Mouse (Mus musculus): ENCODE results near the gene Arhgap33.
A peak's percentile ranks its signal among the peaks of the same experiment; 100 is the strongest.
"Not testable (repeated sequence)": the region's sequence is repeated elsewhere in the genome, so short reads cannot be mapped to it uniquely, and the experiment has no call there.

Gene Arhgap33

GRCm38 (mm10) chr7:30552102-30553020, 17.5 kb upstream of the Arhgap33 start, which contains the start of the genes Hspb6 and Proser3:
TSS of gene Hspb6 (plus strand) at chr7:30552178.
TSS of gene Proser3 (minus strand) at chr7:30552299.
- DNase-seq: peak; percentile 94 to 98

GRCm38 (mm10) chr7:30551445-30552101, 16.7 kb upstream of the Arhgap33 start:
- DNase-seq: no peak

GRCm38 (mm10) chr7:30550603-30551002, 15.7 kb upstream of the Arhgap33 start:
- DNase-seq: no peak

- DNase-seq: no peak
These were observed 15.0 kb upstream of the Arhgap33 start for GRCm38 (mm10) chr7:30549880-30550279.

- no peak for DNase-seq
These were observed 9.5 kb upstream of the Arhgap33 start for GRCm38 (mm10) chr7:30544327-30544726.

DNA sequence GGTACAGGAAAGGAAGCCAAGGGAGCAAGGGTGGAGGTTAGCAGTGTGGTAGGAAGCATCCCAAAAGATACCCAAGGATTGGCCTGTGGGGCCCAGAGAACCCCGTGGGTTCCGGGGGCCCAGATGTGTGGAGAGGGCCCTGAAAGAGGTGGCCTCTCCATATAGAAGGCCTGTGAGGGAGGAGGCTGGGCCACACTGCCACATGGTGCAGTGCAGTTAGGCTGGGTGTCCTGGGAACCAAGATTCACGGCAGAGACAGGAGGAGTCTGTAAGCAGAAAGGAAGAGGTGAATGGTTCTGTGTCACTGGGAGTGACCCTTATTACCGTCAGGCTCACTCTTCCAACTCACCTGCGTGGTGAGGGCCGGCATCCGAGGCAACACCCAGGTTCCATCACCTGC, 5.7 kb upstream of the Arhgap33 start:
- no peak for DNase-seq

DNA sequence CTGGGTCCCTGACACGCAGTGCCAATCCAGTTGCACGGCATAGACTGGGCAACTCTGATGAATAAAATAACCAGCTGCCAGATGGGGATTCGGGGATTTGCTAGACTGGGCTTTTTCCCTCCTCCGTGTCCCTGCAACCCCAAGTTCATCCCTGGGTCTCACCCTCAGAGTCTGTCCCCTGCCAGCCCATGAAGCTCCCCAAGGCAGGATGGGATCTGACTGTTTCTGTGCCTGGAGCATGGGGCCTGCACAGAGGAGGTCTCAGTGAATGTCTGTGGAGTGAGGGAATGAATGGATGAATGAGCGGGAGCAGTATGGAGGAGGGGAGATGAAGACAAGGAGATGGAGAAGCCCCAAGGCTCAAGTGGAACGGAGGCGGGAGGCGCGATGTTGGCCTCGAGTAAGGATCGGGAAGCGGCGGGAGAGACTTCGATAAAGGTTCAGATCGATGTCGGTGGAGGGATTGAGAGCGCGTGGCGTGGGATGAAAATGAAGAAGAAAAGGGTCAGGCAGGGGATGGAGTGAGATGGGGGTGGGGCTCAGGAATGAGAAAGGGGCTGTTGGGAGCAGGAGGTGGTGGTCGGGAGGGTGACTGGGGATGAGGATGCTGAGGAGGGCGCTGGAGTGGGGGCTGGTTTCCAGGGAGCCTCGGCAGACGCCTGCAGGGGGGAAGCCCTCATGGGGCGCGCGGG, 773 bp downstream of the Arhgap33 start:
- peak in 1 of 2 experiments; percentile 23 for DNase-seq

DNA sequence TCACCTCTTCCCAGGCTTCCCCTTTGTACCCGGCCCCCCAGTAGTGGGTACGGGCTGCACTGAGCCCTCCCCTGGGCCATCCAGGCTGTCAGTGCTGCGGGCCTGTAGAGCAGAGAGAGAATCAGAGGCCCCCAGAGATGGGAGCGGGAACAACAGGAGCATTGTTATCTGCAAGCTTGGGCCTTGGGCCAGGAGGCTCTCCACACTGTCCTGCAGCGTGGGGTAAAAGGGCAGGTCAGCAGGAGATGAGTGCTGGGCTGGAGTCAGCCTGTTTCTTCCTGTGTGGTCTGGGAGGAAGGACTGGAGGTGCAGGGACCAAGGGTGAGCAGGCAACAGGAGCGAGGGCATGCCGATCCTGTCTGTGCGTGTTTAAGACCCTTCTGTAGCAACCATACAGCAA, 1.9 kb downstream of the Arhgap33 start:
- DNase-seq: peak in 1 of 2 experiments; percentile 22

- DNase-seq: no peak
These were observed 3.5 kb downstream of the Arhgap33 start for GRCm38 (mm10) chr7:30531291-30531815.

- DNase-seq: no peak
These were observed 7.9 kb downstream of the Arhgap33 start for GRCm38 (mm10) chr7:30526981-30527380.

GRCm38 (mm10) chr7:30526399-30526798, 8.5 kb downstream of the Arhgap33 start:
- DNase-seq: no peak

DNA sequence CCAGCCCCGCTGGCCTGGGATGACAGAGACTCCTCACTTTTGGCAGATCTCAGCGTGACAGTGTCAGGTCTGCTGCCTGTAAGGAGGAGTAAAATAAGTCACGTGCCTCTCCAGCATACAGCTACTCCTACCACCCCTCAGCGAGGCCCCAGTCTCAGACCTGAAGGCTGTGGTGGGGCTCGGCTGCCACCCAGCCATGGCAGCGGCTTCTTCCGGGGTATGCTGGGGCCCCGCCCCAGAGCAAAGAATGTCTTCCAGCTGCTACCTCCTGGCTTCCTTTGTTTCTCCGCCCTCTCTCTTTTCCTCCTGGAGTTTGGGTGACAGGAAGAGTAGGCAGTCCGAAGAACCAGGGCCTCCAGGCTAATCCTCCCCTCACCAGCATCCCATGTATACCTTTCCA, 8.9 kb downstream of the Arhgap33 start:
- DNase-seq: no peak

DNA sequence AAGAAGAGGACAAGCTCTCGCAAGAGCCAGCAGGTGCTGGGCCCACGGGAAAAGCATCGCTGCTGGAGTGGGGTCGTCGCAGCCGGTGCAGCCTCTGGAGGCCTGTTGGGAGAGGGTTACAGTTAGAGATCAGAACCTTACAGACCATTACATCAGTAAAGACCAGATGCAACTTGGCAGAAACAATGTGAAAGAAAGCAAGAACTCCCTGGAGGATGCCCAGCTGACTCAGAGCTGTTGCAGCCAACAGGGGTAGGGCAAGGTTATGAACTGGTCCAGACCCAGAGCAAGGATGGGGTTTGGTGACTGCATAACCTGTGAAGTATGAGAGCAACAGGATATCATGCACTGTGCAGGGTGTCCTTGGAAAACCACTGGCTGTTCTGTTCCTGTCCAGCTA, 10.4 kb downstream of the Arhgap33 start:
- no peak for DNase-seq

DNA sequence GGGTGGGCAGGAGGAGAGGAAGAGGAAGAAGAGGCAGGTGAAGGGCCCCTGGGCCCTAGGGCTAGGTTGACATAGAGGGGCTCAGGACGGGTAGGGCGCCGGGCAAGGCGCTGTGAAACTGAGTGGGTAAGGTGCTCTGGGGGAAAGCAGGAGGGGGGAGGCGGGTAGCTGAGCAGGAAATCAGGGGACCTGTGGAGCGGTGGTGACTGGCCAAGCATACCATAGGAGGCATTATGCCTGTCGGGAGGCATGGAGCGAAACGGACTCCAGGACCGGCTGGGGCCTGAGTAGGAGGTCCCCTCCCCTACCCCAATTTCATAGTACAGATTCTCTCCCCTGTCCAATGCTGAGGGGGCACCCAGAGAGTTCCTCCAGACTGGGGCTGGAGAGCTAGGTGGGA, 12.0 kb downstream of the Arhgap33 start:
- no peak for DNase-seq

DNA sequence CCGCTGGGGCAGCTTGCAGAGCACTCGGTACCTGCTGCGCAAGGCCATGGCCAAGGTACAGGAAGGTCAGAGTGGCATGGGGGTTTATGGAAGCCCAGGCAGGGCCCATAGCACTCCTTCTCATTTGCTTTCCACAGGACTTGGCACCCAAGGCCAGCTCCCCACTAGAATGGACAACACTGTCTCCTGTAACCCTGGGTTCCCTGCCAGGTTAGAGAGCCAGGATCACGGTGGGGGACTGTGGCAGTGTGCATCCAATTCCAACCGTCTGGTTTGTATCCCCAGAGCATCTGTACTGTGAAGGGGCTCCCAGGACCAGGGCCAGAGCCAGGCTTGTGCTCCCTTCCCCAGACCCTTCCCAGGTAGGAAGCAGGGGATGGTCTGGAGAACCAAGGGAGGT, 14.0 kb downstream of the Arhgap33 start:
- peak; percentile 55 to 58 for DNase-seq

DNA sequence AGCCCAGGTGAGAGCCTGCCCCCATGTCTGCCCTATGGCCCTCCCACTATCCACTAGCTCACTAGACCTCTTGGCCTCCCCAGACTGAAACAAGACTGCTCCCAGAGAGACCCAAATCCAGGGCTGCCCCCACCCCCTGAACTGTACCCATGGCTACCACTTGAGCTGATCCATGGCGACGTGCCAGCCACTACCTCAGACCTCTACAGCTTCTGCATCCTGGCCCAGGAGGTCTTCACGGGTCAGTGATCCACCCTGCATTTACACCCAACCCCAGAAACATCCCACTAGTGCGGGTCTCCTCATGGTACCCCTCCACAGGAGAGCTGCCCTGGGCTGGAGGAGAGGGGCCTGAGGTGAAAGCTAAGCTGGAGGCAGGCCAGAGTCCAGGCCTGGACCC, 14.5 kb downstream of the Arhgap33 start:
- DNase-seq: peak; percentile 15 to 26

DNA sequence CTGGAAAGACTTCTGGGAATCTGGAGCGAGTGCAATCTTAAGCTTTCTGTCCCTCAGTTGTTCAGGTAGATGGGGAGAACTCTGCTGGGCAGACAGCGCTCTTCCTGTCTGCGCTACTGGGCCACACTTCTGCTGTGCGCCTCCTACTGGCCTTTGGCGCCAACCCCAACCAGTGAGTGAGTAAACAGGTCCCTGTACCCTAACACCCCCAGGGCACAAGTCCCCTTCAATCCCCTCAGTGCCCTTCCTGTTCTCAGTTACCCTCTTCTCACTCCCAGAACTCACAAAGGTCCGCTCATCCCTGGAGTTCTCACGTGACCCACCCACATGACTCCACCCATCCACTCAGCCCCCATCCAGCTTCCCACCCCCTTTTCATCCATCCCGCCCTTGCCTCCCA, 16.5 kb downstream of the Arhgap33 start:
- no peak for DNase-seq

- no peak for DNase-seq
These were observed 19.7 kb downstream of the Arhgap33 start for GRCm38 (mm10) chr7:30515003-30515760.

DNA sequence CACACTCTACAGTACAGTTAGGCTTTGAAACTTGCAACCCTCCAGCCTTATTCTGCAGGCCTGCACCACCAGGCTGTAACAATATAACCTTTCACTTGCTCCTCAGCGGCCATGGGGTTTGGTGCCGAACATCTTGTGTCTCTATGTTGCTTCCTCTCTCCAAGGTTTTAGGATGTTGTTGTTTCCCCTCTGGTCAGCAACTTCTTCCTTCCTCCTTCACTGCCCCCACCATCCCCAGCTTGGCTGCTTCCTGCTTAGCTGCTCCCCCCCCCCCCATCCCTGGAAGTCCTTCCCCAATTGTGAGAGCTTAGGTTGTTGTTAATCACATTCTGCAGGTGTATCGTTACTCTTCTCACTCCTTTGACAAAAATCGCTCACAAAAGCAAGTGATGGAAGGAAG, 26.8 kb downstream of the Arhgap33 start:
- DNase-seq: no peak

DNA sequence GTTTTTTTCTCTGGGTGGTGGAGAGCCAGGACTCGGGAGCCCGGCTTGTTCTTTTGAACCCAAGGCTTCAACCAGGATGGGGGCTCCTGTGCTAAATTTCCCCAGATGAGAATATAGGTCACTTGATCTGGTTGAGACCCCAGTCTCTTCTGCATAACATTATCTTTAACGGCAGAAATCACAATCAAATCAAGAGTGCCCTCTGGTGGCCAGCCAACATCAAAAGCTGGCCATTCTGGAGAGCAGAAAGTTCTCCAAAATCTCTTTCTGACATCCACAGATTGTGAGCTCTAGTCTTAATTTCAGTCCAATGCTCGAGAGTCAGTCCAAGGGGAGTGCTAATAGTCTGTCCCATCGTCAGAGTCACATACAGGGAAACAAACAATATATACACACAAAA, 33.7 kb downstream of the Arhgap33 start:
- not testable (repeated sequence) for DNase-seq

- not testable (repeated sequence) for DNase-seq
These were observed 39.3 kb downstream of the Arhgap33 start for GRCm38 (mm10) chr7:30495506-30496042.

DNA sequence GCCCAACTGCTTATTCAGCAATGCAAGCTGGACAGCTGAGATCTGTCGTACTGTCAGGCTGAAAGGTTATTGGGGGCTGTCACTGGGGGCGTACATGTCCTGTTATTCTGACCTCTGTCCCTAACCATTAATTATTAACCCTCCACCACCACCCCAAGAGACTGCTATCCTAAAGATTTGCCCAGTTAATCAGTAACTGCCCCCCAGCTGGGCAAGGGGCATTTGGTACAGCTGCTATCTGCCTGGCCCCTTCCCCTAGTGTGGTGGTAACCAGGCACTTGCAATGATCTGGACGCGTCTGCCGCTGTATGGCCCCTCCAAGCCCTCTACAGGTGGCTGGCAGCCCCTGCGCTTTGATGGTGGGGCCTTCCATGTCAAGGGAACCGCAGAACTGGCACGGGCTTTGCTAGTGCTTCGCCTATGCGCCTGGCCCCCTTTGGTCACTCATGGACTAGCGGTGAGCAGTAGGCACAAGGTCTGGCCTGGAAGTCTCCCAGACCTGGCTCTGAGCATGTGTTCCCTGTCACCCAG, 41.4 kb downstream of the Arhgap33 start, which contains the start of gene Prodh2:
Prodh2 (plus strand) TSS at position 222 of the 531 bp plus-strand sequence.
- DNase-seq: no peak
